Mouse (Mus musculus) midbrain, embryonic 11.5 days (tissue): ENCODE measurements around the gene Lrfn1. TPM values are rescaled to one million over a fixed set of nuclear protein-coding genes. Genes with fewer than 3 reads are reported as not detected.

Source experiments
- ATAC-seq: fragments of 200-750 bp; cut with Nextera tagmentation; 2 replicates; pipeline ENCODE4 v1.8.0; 2017; ENCODE audit warnings: moderate TSS enrichment, moderate library complexity; ENCODE audit not compliant: low FRiP score
- DNase-seq: peaks from one replicate; pipeline ENCODE4 v3.0.0; 2015; ENCODE audit warnings: low spot score; ENCODE audit errors: missing footprints
- H3K27ac ChIP-seq: fragments of 300-500 bp; sonication (generic); 2 replicates; pipeline ENCODE4 v1.5.1; 2014; ENCODE audit warnings: low read depth, low read length
- H3K27me3 ChIP-seq: fragments of 300-500 bp; sonication (generic); 2 replicates; pipeline ENCODE4 v1.6.1; 2014; ENCODE audit warnings: mild to moderate bottlenecking, low read length, moderate library complexity, mixed read lengths; ENCODE audit not compliant: control insufficient read depth, insufficient read depth
- H3K36me3 ChIP-seq: fragments of 300-500 bp; sonication (generic); 2 replicates; pipeline ENCODE4 v1.6.1; 2014; ENCODE audit warnings: mild to moderate bottlenecking, low read length, moderate library complexity, mixed read lengths; ENCODE audit not compliant: control insufficient read depth, insufficient read depth
- H3K4me1 ChIP-seq: fragments of 300-500 bp; sonication (generic); 2 replicates; pipeline ENCODE4 v1.6.1; 2014; ENCODE audit warnings: low read length; ENCODE audit not compliant: control insufficient read depth, insufficient read depth
- H3K4me2 ChIP-seq: fragments of 300-500 bp; sonication (generic); 2 replicates; pipeline ENCODE4 v1.6.1; 2014; ENCODE audit warnings: mild to moderate bottlenecking, moderate library complexity
- H3K4me3 ChIP-seq: fragments of 300-500 bp; sonication (generic); 2 replicates; pipeline ENCODE4 v1.5.1; 2014; ENCODE audit warnings: low read depth, low read length
- H3K9ac ChIP-seq: fragments of 300-500 bp; sonication (generic); 2 replicates; pipeline ENCODE4 v1.6.1; 2014; ENCODE audit warnings: low read length
- H3K9me3 ChIP-seq: fragments of 300-500 bp; sonication (generic); 2 replicates; pipeline ENCODE4 v1.6.1; 2016; ENCODE audit warnings: low read length; ENCODE audit not compliant: control insufficient read depth
- WGBS: fragments of 180-500 bp; shearing (Covaris S2); extraction: QIAGEN DNeasy Blood & Tissue Kit; methylation state at CpG from one replicate; pipeline ENCODE4 v1.1.7; 2014; 5-methylcytosine and 5-hydroxymethylcytosine counted together
- polyA plus RNA-seq: library from polyadenylated mRNA; unstranded; fragments of >200 nt; fragmentation: Nextera tagmentation; extraction: Ambion mirVana; gene quantifications from 2 replicates; pipeline ENCODE4 v1.2.1, GENCODE M21; 2014

Gene Lrfn1
- polyA plus RNA-seq, 1 experiment from 2014 or later, result 5.0 TPM

DNA sequence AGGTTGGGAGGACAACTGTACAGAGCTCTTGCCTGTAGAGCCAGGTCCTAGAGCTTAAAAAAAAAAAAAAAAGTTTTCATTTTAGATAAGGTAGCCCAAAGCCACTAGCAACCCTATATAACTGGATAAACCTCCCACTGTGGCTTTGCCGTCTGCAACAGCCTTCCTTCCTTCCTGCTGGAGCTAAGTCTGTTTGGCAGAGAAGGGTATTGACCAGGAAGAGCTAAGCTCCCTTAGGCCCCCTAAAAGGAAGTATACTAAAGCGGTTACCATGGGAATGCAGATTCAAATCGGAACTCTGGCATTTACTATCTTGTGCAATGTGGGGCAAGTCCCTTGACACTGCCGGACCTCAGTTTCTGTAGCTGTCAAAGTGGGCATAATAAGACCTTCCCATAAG, 9.1 kb upstream of the Lrfn1 start:
- H3K27ac ChIP-seq, result no peak overlapping the region
- H3K4me3 ChIP-seq, result no peak overlapping the region
- H3K9ac ChIP-seq, result no peak overlapping the region; the same call in 1 of the 2 replicates
- H3K4me1 ChIP-seq, result peaks cover 5% of the 10 kb centered on the region; the same call in 1 of the 2 replicates
- no peak for ATAC-seq
- H3K27me3 ChIP-seq, result peaks cover 4% of the 10 kb centered on the region; the same call in 1 of the 2 replicates
- H3K4me2 ChIP-seq, result no peak overlapping the region
- H3K36me3 ChIP-seq, result no peaks in the 10 kb centered on the region
- 31% methylated on average over 4 of the region's 4 CpGs for WGBS
- H3K9me3 ChIP-seq, result no peaks in the 10 kb centered on the region
- DNase-seq, result no peak

DNA sequence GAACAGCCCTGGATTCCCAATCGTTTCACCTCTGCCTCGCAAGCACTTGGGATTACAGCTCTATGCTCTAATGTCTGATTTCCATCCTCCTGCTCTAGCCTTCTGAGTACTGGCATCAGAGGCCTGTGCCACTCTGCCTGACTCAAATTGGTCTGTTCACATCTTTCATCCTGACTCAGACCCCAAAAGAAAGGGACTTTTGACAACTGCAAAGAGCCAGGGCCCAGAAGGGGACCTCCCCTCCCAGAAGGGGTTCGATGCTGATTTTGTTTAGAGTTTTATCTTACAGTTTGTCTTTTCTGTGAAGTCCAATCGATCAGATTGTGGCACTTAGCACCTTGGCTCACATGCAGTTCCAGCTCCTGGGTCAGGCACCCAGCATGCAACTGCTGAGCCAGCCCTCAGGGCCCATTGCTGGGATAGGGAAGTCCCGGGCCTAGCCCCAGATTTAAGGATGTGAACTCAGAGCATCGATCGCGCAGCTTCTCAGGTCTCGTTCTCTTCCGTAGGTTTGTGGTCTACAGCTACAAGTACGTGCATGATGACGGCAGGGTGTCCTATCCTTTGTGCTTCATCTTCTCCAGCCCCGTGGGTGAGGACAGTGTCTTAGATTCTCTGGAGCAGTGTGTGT, 7.3 kb upstream of the Lrfn1 start:
- WGBS, result 89% methylated on average over 13 of the region's 13 CpGs
- ATAC-seq, result no peak

DNA sequence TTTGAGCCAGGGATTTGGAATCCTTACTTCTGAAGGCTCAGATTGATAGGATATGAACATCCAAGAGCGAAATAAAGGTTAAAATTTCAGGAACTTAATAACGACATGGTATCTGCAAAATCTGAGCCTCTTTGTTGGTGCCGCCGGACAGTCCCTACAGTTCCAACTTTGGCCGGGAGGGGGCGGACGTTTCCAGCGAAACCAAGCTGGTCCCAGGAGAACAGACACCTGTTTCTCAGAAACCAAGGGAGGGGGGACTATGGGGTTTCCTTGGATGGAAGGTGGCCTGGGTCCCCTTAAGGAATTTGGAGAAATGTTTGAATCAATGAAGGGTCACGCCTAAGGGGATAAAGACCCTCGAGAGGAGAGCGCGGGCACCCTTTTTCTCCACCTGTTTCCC, 5.3 kb upstream of the Lrfn1 start:
- Histone ChIP-seq H3K4me1 (peaks cover 5% of the 10 kb centered on the region; the same call in 1 of the 2 replicates), H3K4me2 (no peak overlapping the region), H3K9ac (no peak overlapping the region), H3K27me3 (peaks cover 4% of the 10 kb centered on the region; the same call in 1 of the 2 replicates), H3K27ac (no peak overlapping the region), H3K36me3 (no peaks in the 10 kb centered on the region), H3K4me3 (no peak overlapping the region), H3K9me3 (no peaks in the 10 kb centered on the region)
- DNase-seq, result peak; percentile 98
- WGBS, result 7% methylated on average over 12 of the region's 12 CpGs
- 0 out of 2 replicates have a peak, but pooled peaks have one; percentile 24 for ATAC-seq

More for the DNA sequence above, 7.3 kb upstream of the Lrfn1 start:
- Histone ChIP-seq H3K4me2 (no peak overlapping the region), H3K27me3 (peaks cover 4% of the 10 kb centered on the region; the same call in 1 of the 2 replicates), H3K4me1 (peaks cover 5% of the 10 kb centered on the region; the same call in 1 of the 2 replicates), H3K27ac (no peak overlapping the region), H3K9me3 (no peaks in the 10 kb centered on the region), H3K4me3 (no peak overlapping the region), H3K36me3 (no peaks in the 10 kb centered on the region), H3K9ac (no peak overlapping the region)
- no peak for DNase-seq

DNA sequence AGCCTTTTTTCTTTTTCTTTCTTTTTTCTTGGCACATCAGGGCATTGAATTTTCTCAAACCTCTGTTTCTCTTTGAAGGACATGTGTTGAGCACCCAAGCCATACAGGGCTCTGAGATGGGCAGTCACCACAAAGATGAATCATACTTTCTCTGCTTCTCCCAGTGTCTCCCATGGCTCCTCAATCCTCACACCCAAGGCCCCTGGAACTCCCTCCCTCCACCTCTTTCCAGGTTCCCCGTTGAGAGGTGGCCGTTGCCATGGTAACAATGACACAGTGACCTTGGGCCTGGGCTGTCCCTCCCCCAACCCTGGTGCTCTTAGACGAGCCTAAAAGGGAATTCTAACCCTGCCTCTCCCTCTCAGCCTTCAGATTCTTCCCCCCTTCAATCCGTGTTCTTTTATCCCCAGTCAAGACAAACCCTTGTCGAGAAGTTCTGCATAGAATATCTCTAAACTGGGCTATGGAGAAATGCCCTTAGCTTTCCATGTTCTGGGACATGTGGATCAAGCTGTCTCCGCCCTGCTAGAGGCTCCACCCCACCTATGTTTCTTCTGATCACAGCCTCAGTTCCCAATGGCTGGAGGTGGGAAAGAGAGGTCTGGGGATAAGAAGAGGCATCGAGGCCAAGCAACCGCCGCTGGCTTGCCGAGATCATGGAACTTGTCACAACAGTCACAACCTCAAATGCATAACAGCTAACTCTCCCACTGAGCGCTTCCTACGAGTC, 4.5 kb upstream of the Lrfn1 start:
- WGBS, result 16% methylated on average over 12 of the region's 12 CpGs
- Histone ChIP-seq H3K36me3 (no peaks in the 10 kb centered on the region), H3K27me3 (peaks cover 4% of the 10 kb centered on the region; the same call in 1 of the 2 replicates), H3K9ac (peak overlapping the region; percentile 25; the same call in 1 of the 2 replicates), H3K4me1 (peaks cover 5% of the 10 kb centered on the region; the same call in 1 of the 2 replicates), H3K4me3 (no peak overlapping the region), H3K9me3 (no peaks in the 10 kb centered on the region), H3K4me2 (no peak overlapping the region), H3K27ac (no peak overlapping the region)
- DNase-seq, result peak; percentile 85
- 0 out of 2 replicates have a peak, but pooled peaks have one; percentile 17 for ATAC-seq

DNA sequence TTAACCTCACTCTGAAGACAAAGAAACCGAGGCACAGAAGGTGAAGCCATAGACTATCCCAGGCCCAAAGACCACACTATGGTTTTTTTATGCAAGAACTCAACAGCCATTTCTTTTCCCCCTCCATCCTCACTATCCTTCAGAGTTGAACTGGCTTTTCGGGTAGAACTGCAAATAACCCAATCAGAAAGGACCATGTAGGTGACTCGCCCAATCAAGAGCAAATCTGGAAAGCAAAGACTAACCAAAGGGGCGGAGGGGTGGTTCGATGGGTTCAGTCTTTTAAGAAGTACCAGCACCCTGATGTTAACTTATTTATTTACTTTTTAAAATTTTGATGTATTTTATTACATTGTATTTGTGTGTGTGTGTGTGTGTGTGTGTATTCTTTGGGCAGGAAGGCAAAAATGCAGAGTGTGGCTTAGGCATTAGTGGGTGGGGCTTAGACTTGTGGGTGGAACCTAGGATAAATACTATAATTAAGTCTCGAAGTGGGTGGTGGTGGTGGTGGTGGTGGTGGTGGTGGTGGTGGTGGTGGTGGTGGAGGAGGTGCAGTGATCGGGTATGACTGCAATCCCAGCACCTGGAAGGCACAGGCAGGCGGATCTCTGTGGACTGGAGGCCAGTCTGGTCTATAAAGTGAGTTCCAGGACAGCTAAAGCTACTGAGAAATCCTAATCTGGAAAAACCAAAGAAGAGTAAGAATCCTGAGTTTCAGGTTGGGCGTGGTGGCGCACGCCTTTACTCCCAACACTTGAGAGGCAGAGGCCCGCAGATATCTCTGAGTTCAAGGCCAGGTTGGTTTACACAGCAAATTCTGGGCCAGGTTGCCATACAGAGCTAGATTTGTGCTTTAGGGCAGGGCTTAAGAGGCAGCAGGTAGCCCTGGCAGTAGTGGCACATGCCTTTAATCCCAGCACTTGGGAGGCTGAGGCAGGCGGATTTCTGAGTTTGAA, 3.6 kb upstream of the Lrfn1 start:
- no peak overlapping the region for H3K4me3 ChIP-seq
- H3K27me3 ChIP-seq, result peaks cover 4% of the 10 kb centered on the region; the same call in 1 of the 2 replicates
- no peak for ATAC-seq

DNA sequence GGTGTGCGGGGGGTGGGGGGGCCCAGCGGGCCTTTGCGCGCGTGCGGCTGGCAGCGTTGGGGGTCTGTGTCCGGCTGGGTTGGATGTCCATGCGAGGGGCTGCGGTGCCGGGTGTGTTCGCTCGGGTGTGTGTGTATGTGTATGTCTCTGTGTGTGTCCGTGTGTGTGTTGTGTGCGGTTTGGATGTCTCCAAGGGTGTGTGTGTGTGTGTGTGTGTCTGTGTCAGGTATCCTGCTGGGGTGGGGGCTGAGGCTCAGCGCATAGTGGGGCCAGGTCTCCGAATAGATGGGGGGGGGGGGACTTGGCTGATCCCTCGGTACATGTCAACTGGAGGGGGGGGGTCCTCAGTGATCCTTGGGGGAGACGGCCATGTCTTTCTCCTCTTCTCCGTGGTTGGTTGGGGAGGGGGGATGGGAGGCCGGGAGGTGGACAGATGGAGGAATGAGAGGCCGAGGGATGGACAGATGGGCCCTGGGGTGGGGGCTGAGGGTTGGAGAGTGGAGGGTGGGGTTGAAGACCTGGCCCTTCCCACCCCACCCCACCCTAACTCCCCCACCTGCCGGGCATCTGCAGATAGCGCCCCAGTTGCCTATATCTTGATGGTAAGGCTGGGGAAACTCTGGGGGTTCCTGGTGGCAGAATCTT, 703 bp downstream of the Lrfn1 start:
- no peaks in the 10 kb centered on the region for H3K9me3 ChIP-seq
- H3K36me3 ChIP-seq, result no peaks in the 10 kb centered on the region
- no peak for DNase-seq
- H3K4me2 ChIP-seq, result peak overlapping the region; percentile 92
- H3K27ac ChIP-seq, result peak overlapping the region; percentile 40; the same call in 1 of the 2 replicates
- H3K4me3 ChIP-seq, result peak overlapping the region; percentile 90
- WGBS, result 2% methylated on average over 20 of the region's 24 CpGs
- peaks cover 9% of the 10 kb centered on the region for H3K4me1 ChIP-seq
- peak overlapping the region; percentile 92 for H3K9ac ChIP-seq
- peak; percentile 62 for ATAC-seq
- H3K27me3 ChIP-seq, result no peaks in the 10 kb centered on the region

More for the DNA sequence above, 3.6 kb upstream of the Lrfn1 start:
- no peaks in the 10 kb centered on the region for H3K36me3 ChIP-seq
- DNase-seq, result peak; percentile 64
- no peak overlapping the region for H3K4me2 ChIP-seq
- H3K9me3 ChIP-seq, result no peaks in the 10 kb centered on the region
- H3K27ac ChIP-seq, result no peak overlapping the region
- H3K9ac ChIP-seq, result peak overlapping the region; percentile 25; the same call in 1 of the 2 replicates
- WGBS, result 65% methylated on average over 13 of the region's 13 CpGs
- peaks cover 13% of the 10 kb centered on the region for H3K4me1 ChIP-seq

DNA sequence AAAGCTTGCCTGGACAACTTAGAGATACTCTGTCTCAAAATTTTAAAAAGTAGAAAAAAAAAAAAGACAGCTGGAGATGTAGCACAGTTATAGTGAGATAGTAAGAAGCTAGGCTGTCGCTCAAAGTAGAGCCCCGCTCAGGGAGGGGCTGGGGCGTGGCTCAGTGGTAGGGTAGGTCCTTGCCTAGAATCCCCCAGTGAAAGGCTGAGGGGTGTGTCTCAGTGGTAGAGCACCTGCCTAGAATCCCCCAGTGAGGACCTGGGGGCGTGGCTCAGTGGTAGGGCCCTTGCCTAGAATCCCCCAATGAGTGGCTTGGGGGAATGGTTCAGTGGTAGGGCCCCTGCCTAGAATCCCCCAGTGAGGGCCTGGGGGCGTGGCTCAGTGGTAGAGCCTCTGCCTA, 8.6 kb downstream of the Lrfn1 start:
- Histone ChIP-seq H3K4me2 (no peak overlapping the region), H3K27me3 (no peaks in the 10 kb centered on the region), H3K27ac (no peak overlapping the region), H3K9ac (no peak overlapping the region), H3K36me3 (peaks cover 24% of the 10 kb centered on the region), H3K4me3 (no peak overlapping the region), H3K4me1 (no peaks in the 10 kb centered on the region), H3K9me3 (no peaks in the 10 kb centered on the region)
- ATAC-seq (no peak), DNase-seq (no peak)
- WGBS, result 92% methylated on average over 4 of the region's 5 CpGs

DNA sequence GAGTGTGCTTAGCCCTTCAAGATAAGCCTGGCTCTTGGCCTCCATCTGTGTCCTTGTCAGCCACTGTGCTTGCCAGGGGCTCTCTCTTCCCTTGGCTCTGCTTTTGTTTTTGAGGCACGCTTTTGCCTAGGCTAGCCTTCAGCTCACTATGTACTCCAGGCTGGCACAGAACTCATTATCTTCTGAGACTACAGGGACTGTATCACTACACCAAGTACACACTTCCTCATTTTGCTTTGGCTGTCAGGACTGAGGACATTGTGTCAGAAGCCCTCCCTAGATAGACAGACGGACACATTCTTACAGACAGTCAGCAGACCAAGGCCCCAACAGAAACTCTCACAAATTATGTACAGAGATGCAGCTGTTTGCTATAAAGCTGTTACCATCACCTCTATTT, 11.0 kb downstream of the Lrfn1 start:
- Histone ChIP-seq H3K27ac (no peak overlapping the region), H3K36me3 (peaks cover 24% of the 10 kb centered on the region), H3K4me2 (no peak overlapping the region), H3K4me1 (peaks cover 10% of the 10 kb centered on the region), H3K9me3 (no peaks in the 10 kb centered on the region), H3K4me3 (no peak overlapping the region), H3K27me3 (peaks cover 13% of the 10 kb centered on the region), H3K9ac (no peak overlapping the region)
- ATAC-seq (no peak), DNase-seq (no peak)
- 91% methylated on average over 2 of the region's 2 CpGs for WGBS
